In the genomic region with DNA sequence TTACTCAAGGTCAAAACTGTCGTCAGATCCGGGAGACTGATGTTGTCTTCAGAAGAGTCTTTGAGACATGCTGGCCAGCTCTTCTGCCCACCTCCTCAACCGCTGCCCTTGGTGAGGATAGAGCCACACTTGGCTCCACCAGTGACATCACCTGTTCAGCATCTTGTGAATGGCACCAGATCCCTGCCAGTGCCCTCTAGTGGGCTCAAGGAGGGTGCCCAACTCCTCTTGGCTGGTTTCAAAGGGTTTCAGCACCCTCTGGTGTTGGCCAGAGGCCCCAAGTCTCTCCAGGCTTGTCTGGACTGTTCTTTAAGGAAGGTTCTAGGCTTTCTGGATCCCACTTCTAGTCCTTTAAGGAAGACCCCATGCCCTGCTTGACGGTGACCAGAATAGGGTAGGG, we compare ENCODE assay signal across 9 mouse cellular contexts. TPM values are rescaled to one million over a fixed set of nuclear protein-coding genes. Genes with fewer than 3 reads are reported as not detected.
A peak's percentile ranks its signal among the peaks of the same experiment; 100 is the strongest.
DNase-seq lines count a peak whose midpoint lies in the region; ATAC-seq and TF ChIP-seq lines count a peak whose summit lies in the region.
"Had no signal": no experiment of that assay in that cellular context is flagged by ENCODE, and none has a peak within 500 bp of the region (broad histone marks: within the 10 kb centered on the region; RNA-seq: fewer than 3 reads in every experiment).

No protein-coding gene starts in this region.

- ATAC-seq in forebrain, embryonic 11.5 days (replicated peaks; ENCODE audit: low FRiP score) = no peak
- ATAC-seq in forebrain, embryonic 15.5 days (replicated peaks) = no peak
- ATAC-seq in common myeloid progenitor, adult 5-6 weeks (replicated peaks; ENCODE audit: low read depth, poor library complexity, severe bottlenecking) = peak; percentile 99

- H3K4me1 ChIP-seq in forebrain, embryonic 11.5 days (replicated peaks; ENCODE audit: control insufficient read depth, insufficient read depth, low read length) = peaks cover 6% of the 10 kb centered on the region; the same call in 1 of the 2 replicates
- H3K4me1 ChIP-seq in forebrain, embryonic 15.5 days = peaks cover 7% of the 10 kb centered on the region

- H3K27me3 ChIP-seq in forebrain, embryonic 11.5 days (ENCODE audit: control insufficient read depth, insufficient read depth, low read length) = peaks cover 42% of the 10 kb centered on the region
- H3K27me3 ChIP-seq in forebrain, embryonic 15.5 days = peaks cover 45% of the 10 kb centered on the region

- H3K9ac ChIP-seq in forebrain, embryonic 11.5 days (ENCODE audit: low read length) = no peak overlapping the region
- H3K9ac ChIP-seq in forebrain, embryonic 15.5 days (replicated peaks) = no peak overlapping the region

- no peak overlapping the region for H3K27ac ChIP-seq in forebrain, embryonic 11.5 days (ENCODE audit: low read depth, low read length)
- H3K27ac ChIP-seq in forebrain, embryonic 15.5 days (replicated peaks) = no peak overlapping the region
- no peak overlapping the region for H3K27ac ChIP-seq in left cerebral cortex, adult 2 months

- peak; percentile 72 for TF ChIP-seq CTCF in left cerebral cortex, adult 2 months (IDR thresholded peaks at IDR 0.05)

- no peaks in the 10 kb centered on the region for H3K36me3 ChIP-seq in forebrain, embryonic 11.5 days (ENCODE audit: control insufficient read depth, insufficient read depth, low read length)
- H3K36me3 ChIP-seq in forebrain, embryonic 15.5 days = no peaks in the 10 kb centered on the region

- no peak overlapping the region for H3K4me3 ChIP-seq in forebrain, embryonic 11.5 days (ENCODE audit: low read depth, low read length)
- H3K4me3 ChIP-seq in forebrain, embryonic 15.5 days = no peak overlapping the region
- H3K4me3 ChIP-seq in left cerebral cortex, adult 2 months = no peak overlapping the region

- no peak overlapping the region for H3K4me2 ChIP-seq in forebrain, embryonic 11.5 days (ENCODE audit: low read depth, low read length, severe bottlenecking)
- H3K4me2 ChIP-seq in forebrain, embryonic 15.5 days (replicated peaks) = no peak overlapping the region

- WGBS in forebrain, embryonic 11.5 days = 48% methylated on average over 4 of the region's 4 CpGs
- WGBS in forebrain, embryonic 15.5 days = 45% methylated on average over 4 of the region's 4 CpGs

- intact Hi-C loops in left cerebral cortex, adult 2 months (cut with DNase I) = loop anchor here (1.0 kb wide), 1 partner anchor 94 kb away; no protein-coding TSS in a partner anchor

- peak; percentile 70 for DNase-seq in forebrain, embryonic 11.5 days (ENCODE audit: low spot score)
- DNase-seq in ovary, postnatal 36 days (ENCODE audit: low spot score) = peak; percentile 56
- DNase-seq in ovary, postnatal 14 days (ENCODE audit: low spot score) = no peak
- peak in 1 of 2 experiments; percentile 39 for DNase-seq in left cerebral cortex, adult 2 months (ENCODE audit: extremely low spot score in 1 of 2, low spot score in 2 of 2)
- DNase-seq in right cerebral cortex, postnatal 14 days = peak; percentile 52
- no peak for DNase-seq in cerebellum, adult 9-10 months

- H3K9me3 ChIP-seq in forebrain, embryonic 11.5 days (ENCODE audit: control insufficient read depth, low read length) = no peaks in the 10 kb centered on the region
- H3K9me3 ChIP-seq in forebrain, embryonic 15.5 days = no peaks in the 10 kb centered on the region

RNA-seq across cellular contexts. Expression of a gene that starts 11.8 kb away (rescaled TPM):
- 4.1 and 5.7 TPM in 2 replicates for polyA plus RNA-seq in forebrain, embryonic 11.5 days (2014; fragmentation: Nextera tagmentation; extraction: Ambion mirVana)
- polyA plus RNA-seq in forebrain, embryonic 15.5 days (2015; fragmentation: Nextera tagmentation; extraction: Ambion mirVana) = 3.6 and 4.5 TPM in 2 replicates
- total RNA-seq in common myeloid progenitor, adult 5-6 weeks (2017) = 0.64 and 2.5 TPM in 2 replicates
- total RNA-seq in left cerebral cortex, adult 2 months (2021) = not detected
- total RNA-seq: layer of hippocampus, adult 8-10 months had no signal

RNA-seq across cellular contexts. Expression of a gene that starts 50.8 kb away (rescaled TPM):
- 12.1 and 12.6 TPM in 2 replicates for polyA plus RNA-seq in forebrain, embryonic 11.5 days (2014; fragmentation: Nextera tagmentation; extraction: Ambion mirVana)
- polyA plus RNA-seq in forebrain, embryonic 15.5 days (2015; fragmentation: Nextera tagmentation; extraction: Ambion mirVana) = 17.8 and 18.7 TPM in 2 replicates
- 32.9 and 38.3 TPM in 2 replicates for total RNA-seq in common myeloid progenitor, adult 5-6 weeks (2017)
- total RNA-seq in left cerebral cortex, adult 2 months (2021) = 10 to 100 TPM; 43.3 to 46.3 TPM

Comparison
In these comparisons a context has a peak if more than half of its experiments do, and no peak if none do; other contexts are left out.
1. DNase-seq: peak in forebrain, embryonic 11.5 days (single experiment), ovary, postnatal 36 days (single experiment) and right cerebral cortex, postnatal 14 days (single experiment); none in ovary, postnatal 14 days (single experiment) and cerebellum, adult 9-10 months (single experiment).